Mouse (Mus musculus): ENCODE measurements around the gene Mageb2.
"Not testable (repeated sequence)": the region's sequence is repeated elsewhere in the genome, so short reads cannot be mapped to it uniquely, and the experiment has no call there.

The Mageb2 gene

DNA sequence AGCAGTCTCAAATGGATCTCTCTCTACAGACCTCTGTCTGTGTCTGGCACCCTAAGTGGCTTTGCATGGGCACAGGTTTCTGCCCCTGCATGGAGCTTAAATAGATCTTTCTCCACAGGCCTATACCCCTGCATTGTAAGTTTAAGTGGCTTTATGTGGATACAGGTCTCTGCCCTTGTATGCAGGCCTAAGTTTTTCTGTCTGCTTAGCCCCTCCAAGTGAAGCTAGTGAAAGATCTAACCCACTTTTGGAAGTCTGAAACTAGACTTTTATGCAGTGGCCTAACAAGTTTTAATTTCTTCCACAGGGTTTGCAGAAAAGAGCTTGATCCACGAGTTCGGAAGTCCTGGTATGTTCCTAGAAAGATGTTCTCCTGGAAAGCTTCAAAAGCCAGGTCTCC lies at the start of gene Mageb2:
Gene Mageb2 (plus strand): TSS at position 301 of the 400 bp plus-strand sequence.
- not testable (repeated sequence) for DNase-seq (ENCODE audit: extremely low spot score, low spot score)

DNA sequence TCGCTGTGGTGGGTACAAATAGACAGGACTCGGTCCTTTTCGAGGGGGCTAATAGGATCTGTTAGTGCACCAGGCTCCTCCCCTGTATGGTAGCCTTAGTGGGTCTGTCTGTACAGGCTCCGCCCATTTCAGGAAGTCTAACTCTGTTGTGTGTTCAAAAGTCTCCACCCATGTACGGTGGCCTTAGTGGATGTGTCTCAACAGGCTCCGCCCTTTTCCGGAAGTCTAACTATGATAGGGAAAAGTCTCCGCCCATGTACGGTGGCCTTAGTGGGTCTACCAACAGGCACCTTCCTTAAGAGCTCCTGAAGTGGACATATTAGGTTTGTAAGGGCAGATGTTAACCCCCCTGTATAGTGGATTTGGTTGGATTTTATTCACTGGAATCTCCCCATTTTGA lies 18.2 kb upstream of the Mageb2 start:
- not testable (repeated sequence) for DNase-seq (ENCODE audit: extremely low spot score, low spot score)
